Mouse (Mus musculus): ENCODE measurements around the gene Lingo2. TPM values are rescaled to one million over a fixed set of nuclear protein-coding genes. Genes with fewer than 3 reads are reported as not detected.
"Not testable (repeated sequence)": the region's sequence is repeated elsewhere in the genome, so short reads cannot be mapped to it uniquely, and the experiment has no call there.

Gene Lingo2
- total RNA-seq, 2 experiments from 2014 or later = not detected

GRCm38 (mm10) chr4:36183643-36184042 is 767.9 kb downstream of the Lingo2 start:
- no peak for ATAC-seq (replicated peaks; ENCODE audit: low FRiP score, poor library complexity, severe bottlenecking)

- ATAC-seq (replicated peaks; ENCODE audit: low FRiP score, poor library complexity, severe bottlenecking) = no peak
These were observed 781.4 kb downstream of the Lingo2 start for GRCm38 (mm10) chr4:36170099-36170498.

- no peak for ATAC-seq (replicated peaks; ENCODE audit: low FRiP score, poor library complexity, severe bottlenecking)
These were observed 820.2 kb downstream of the Lingo2 start for GRCm38 (mm10) chr4:36131341-36131740.

- no peak for ATAC-seq (replicated peaks; ENCODE audit: low FRiP score, poor library complexity, severe bottlenecking)
These were observed 856.1 kb downstream of the Lingo2 start for GRCm38 (mm10) chr4:36095482-36095881.

- no peak for ATAC-seq (replicated peaks; ENCODE audit: low FRiP score, poor library complexity, severe bottlenecking)
These were observed 870.3 kb downstream of the Lingo2 start for GRCm38 (mm10) chr4:36081095-36081852.

GRCm38 (mm10) chr4:36078910-36079525 is 872.5 kb downstream of the Lingo2 start:
- no peak for ATAC-seq (replicated peaks; ENCODE audit: low FRiP score, poor library complexity, severe bottlenecking)

- not testable (repeated sequence) for ATAC-seq (replicated peaks; ENCODE audit: low FRiP score, poor library complexity, severe bottlenecking)
These were observed 886.8 kb downstream of the Lingo2 start for GRCm38 (mm10) chr4:36064701-36065100.

GRCm38 (mm10) chr4:36052791-36053376 is 898.7 kb downstream of the Lingo2 start:
- no peak for ATAC-seq (replicated peaks; ENCODE audit: low FRiP score, poor library complexity, severe bottlenecking)

GRCm38 (mm10) chr4:36040361-36040760 is 911.2 kb downstream of the Lingo2 start:
- no peak for ATAC-seq (replicated peaks; ENCODE audit: low FRiP score, poor library complexity, severe bottlenecking)

GRCm38 (mm10) chr4:36038742-36039141 is 912.8 kb downstream of the Lingo2 start:
- ATAC-seq (replicated peaks; ENCODE audit: low FRiP score, poor library complexity, severe bottlenecking) = no peak

- no peak for ATAC-seq (replicated peaks; ENCODE audit: low FRiP score, poor library complexity, severe bottlenecking)
These were observed 919.5 kb downstream of the Lingo2 start for GRCm38 (mm10) chr4:36032039-36032438.

- no peak for ATAC-seq (replicated peaks; ENCODE audit: low FRiP score, poor library complexity, severe bottlenecking)
These were observed 937.4 kb downstream of the Lingo2 start for GRCm38 (mm10) chr4:36014181-36014580.

GRCm38 (mm10) chr4:35992005-35992763 is 959.4 kb downstream of the Lingo2 start:
- no peak for ATAC-seq (replicated peaks; ENCODE audit: low FRiP score, poor library complexity, severe bottlenecking)

- ATAC-seq (replicated peaks; ENCODE audit: low FRiP score, poor library complexity, severe bottlenecking) = no peak
These were observed 965.5 kb downstream of the Lingo2 start for GRCm38 (mm10) chr4:35986012-35986411.

GRCm38 (mm10) chr4:35963532-35963931 is 988.0 kb downstream of the Lingo2 start:
- no peak for ATAC-seq (replicated peaks; ENCODE audit: low FRiP score, poor library complexity, severe bottlenecking)

GRCm38 (mm10) chr4:35951894-35952293 is 999.7 kb downstream of the Lingo2 start:
- ATAC-seq (replicated peaks; ENCODE audit: low FRiP score, poor library complexity, severe bottlenecking) = no peak

GRCm38 (mm10) chr4:35951251-35951650 is 1000.3 kb downstream of the Lingo2 start:
- ATAC-seq (replicated peaks; ENCODE audit: low FRiP score, poor library complexity, severe bottlenecking) = no peak

- no peak for ATAC-seq (replicated peaks; ENCODE audit: low FRiP score, poor library complexity, severe bottlenecking)
These were observed 1017.4 kb downstream of the Lingo2 start for GRCm38 (mm10) chr4:35934056-35934661.

GRCm38 (mm10) chr4:35927722-35928121 is 1023.8 kb downstream of the Lingo2 start:
- ATAC-seq (replicated peaks; ENCODE audit: low FRiP score, poor library complexity, severe bottlenecking) = no peak

- ATAC-seq (replicated peaks; ENCODE audit: low FRiP score, poor library complexity, severe bottlenecking) = no peak
These were observed 1034.1 kb downstream of the Lingo2 start for GRCm38 (mm10) chr4:35917453-35917852.

All from erythroid progenitor cell, adult 5-6 weeks (primary cell).